Mouse (Mus musculus) cerebellum, adult 2 months (tissue): ENCODE measurements around the gene Klhl29. TPM values are rescaled to one million over a fixed set of nuclear protein-coding genes. Genes with fewer than 3 reads are reported as not detected.
A peak's percentile ranks its signal among the peaks of the same experiment; 100 is the strongest.

Source experiments
- DNase-seq, 2 experiments: peaks; one replicate each; pipeline ENCODE4 v3.0.0; 2021
- H3K27ac ChIP-seq: fragments of 200-500 bp; 2 replicates; pipeline ENCODE4 v1.5.1; 2012; ENCODE audit warnings: low read length, control low read depth, inconsistent platforms; ENCODE audit not compliant: insufficient read depth
- H3K27me3 ChIP-seq: fragments of 200-500 bp; 2 replicates; pipeline ENCODE4 v1.6.1; 2012; ENCODE audit warnings: inconsistent platforms, mild to moderate bottlenecking, low read length, moderate library complexity; ENCODE audit not compliant: control insufficient read depth, insufficient read depth
- H3K4me1 ChIP-seq: fragments of 200-500 bp; 2 replicates; pipeline ENCODE4 v1.6.1; 2011; ENCODE audit warnings: low read length; ENCODE audit not compliant: control insufficient read depth, insufficient read depth
- H3K4me3 ChIP-seq: fragments of 200-500 bp; replicated peaks from 2 replicates; pipeline ENCODE3; 2011; ENCODE audit warnings: mild to moderate bottlenecking, low read depth, low read length, control low read depth; ENCODE audit not compliant: insufficient read depth
- CTCF ChIP-seq: fragments of 200-500 bp; IDR thresholded peaks from 2 replicates; pipeline ENCODE4 v1.5.1; 2011; ENCODE audit warnings: low read depth, mild to moderate bottlenecking, control low read depth, low read length, moderate library complexity, borderline replicate concordance; ENCODE audit not compliant: insufficient read depth
- POLR2A ChIP-seq: fragments of 200-500 bp; IDR thresholded peaks from 2 replicates; pipeline ENCODE4 v1.6.1; 2011; ENCODE audit warnings: low read length, control low read depth, borderline replicate concordance; ENCODE audit not compliant: insufficient read depth
- WGBS: fragments of 180-500 bp; shearing (Covaris S2); methylation state at CpG from one replicate; pipeline ENCODE4 v1.1.7; 2018; 5-methylcytosine and 5-hydroxymethylcytosine counted together
- polyA plus RNA-seq: library from polyadenylated mRNA; depleted of rRNA; stranded (reverse); fragments of >200 nt; gene quantifications from 2 replicates; pipeline ENCODE4 v1.2.3, GENCODE M21; 2012; rRNA removed

The Klhl29 gene
- polyA plus RNA-seq, result 14.7 and 15.2 TPM in 2 replicates

GRCm38 (mm10) chr12:5375616-5376461 is at the start of gene Klhl29:
Klhl29 (minus strand) TSS chr12:5375682.
- peak within 1 kb of the TSS; percentile 76 for H3K4me3 ChIP-seq
- TF ChIP-seq POLR2A (peak; percentile 75), CTCF (no peak)
- 3% methylated on average over 65 of the region's 66 CpGs for WGBS
- peak; percentile 91 to 95 for DNase-seq
- no peaks in the 10 kb centered on the region for H3K27me3 ChIP-seq
- peak within 1 kb of the TSS; percentile 71 for H3K27ac ChIP-seq
- H3K4me1 ChIP-seq, result no peaks in the 10 kb centered on the region

- H3K27me3 ChIP-seq, result no peaks in the 10 kb centered on the region
- no peak overlapping the region for H3K27ac ChIP-seq
- 89% methylated on average over 4 of the region's 4 CpGs for WGBS
- peaks cover 6% of the 10 kb centered on the region; the same call in 1 of the 2 replicates for H3K4me1 ChIP-seq
- no peak for TF ChIP-seq POLR2A
- no peak for TF ChIP-seq CTCF
- DNase-seq, result no peak
- H3K4me3 ChIP-seq, result no peak overlapping the region
Observed at GRCm38 (mm10) chr12:5425276-5425675, 49.8 kb upstream of the Klhl29 start.

DNA sequence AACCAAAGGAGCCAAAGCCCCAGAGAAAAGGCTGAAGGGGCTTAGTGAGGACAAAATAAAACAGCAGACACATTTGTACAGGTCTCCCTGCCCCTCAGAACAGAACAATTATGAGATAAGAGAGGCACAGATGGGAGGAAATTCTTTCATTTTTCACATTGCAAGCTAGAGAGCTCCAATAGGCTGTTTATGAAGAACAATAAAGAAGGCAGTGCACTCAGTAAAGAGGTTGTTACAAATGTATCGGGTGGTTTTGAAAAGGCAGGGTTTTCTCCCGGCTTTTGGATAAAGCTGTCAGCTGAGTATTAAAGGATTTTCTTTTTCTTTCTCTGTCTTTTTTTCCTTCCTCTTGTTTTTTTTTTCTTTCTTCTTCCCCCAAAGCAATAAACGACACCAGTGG is 40.3 kb upstream of the Klhl29 start:
- no peaks in the 10 kb centered on the region for H3K4me1 ChIP-seq

GRCm38 (mm10) chr12:5413976-5414375 is 38.5 kb upstream of the Klhl29 start:
- Histone ChIP-seq H3K27ac (no peak overlapping the region), H3K27me3 (no peaks in the 10 kb centered on the region), H3K4me1 (no peaks in the 10 kb centered on the region), H3K4me3 (no peak overlapping the region)
- no peak for TF ChIP-seq CTCF
- no peak for TF ChIP-seq POLR2A
- no peak for DNase-seq

More for the DNA sequence above, 40.3 kb upstream of the Klhl29 start:
- Histone ChIP-seq H3K27ac (no peak overlapping the region), H3K27me3 (no peaks in the 10 kb centered on the region), H3K4me3 (no peak overlapping the region)
- no peak for DNase-seq
- TF ChIP-seq POLR2A (no peak), CTCF (no peak)
- 65% methylated on average over 3 of the region's 3 CpGs for WGBS

- Histone ChIP-seq H3K4me1 (no peaks in the 10 kb centered on the region), H3K27me3 (no peaks in the 10 kb centered on the region), H3K27ac (no peak overlapping the region), H3K4me3 (no peak overlapping the region)
- no peak for TF ChIP-seq CTCF
- no peak for TF ChIP-seq POLR2A
- 78% methylated on average over 13 of the region's 13 CpGs for WGBS
- DNase-seq, result no peak
Observed at GRCm38 (mm10) chr12:5411761-5412537, 36.5 kb upstream of the Klhl29 start.

- WGBS, result 72% methylated on average over 4 of the region's 4 CpGs
- TF ChIP-seq CTCF (no peak), POLR2A (no peak)
- Histone ChIP-seq H3K27me3 (no peaks in the 10 kb centered on the region), H3K4me3 (no peak overlapping the region), H3K27ac (no peak overlapping the region), H3K4me1 (no peaks in the 10 kb centered on the region)
- DNase-seq, result peak in 1 of 2 experiments; percentile 12
Observed at GRCm38 (mm10) chr12:5411346-5411745, 35.9 kb upstream of the Klhl29 start.

GRCm38 (mm10) chr12:5410391-5411115 is 35.1 kb upstream of the Klhl29 start:
- DNase-seq, result peak; percentile 80 to 81
- TF ChIP-seq CTCF (peak; percentile 80), POLR2A (no peak)
- H3K4me1 ChIP-seq, result no peaks in the 10 kb centered on the region
- H3K27me3 ChIP-seq, result no peaks in the 10 kb centered on the region
- H3K27ac ChIP-seq, result no peak overlapping the region
- 9% methylated on average over 16 of the region's 16 CpGs for WGBS
- no peak overlapping the region for H3K4me3 ChIP-seq
